Comparison of ENCODE assay signal across 8 mouse cellular contexts in genomic region chr17:71986456-71986855, GRCm38 (mm10).
DNase-seq lines count a peak whose midpoint lies in the region; ATAC-seq and TF ChIP-seq lines count a peak whose summit lies in the region.

No protein-coding gene starts in this region.

- H3K36me3 ChIP-seq in neural tube, embryonic 11.5 days (ENCODE audit: control insufficient read depth, insufficient read depth, low read length), result no peaks in the 10 kb centered on the region
- no peaks in the 10 kb centered on the region for H3K36me3 ChIP-seq in kidney, postnatal 0 days (ENCODE audit: insufficient read depth, low read length)
- no peaks in the 10 kb centered on the region for H3K36me3 ChIP-seq in limb, embryonic 10.5 days

- H3K27ac ChIP-seq in neural tube, embryonic 11.5 days (ENCODE audit: low read depth, low read length), result 0 out of 2 replicates have a peak overlapping the region, but pooled peaks have one; percentile 24
- no peak overlapping the region for H3K27ac ChIP-seq in kidney, postnatal 0 days
- no peak overlapping the region for H3K27ac ChIP-seq in limb, embryonic 10.5 days

- 0 out of 2 replicates have a peak, but pooled peaks have one; percentile 2 for TF ChIP-seq CTCF in kidney, postnatal 0 days (IDR thresholded peaks at IDR 0.05; ENCODE audit: low read depth)

- peak; percentile 29 for DNase-seq in adrenal gland, adult 2 months
- no peak for DNase-seq in adrenal gland, adult 18-20 months (ENCODE audit: low spot score in 2 of 2)
- DNase-seq in neural tube, embryonic 11.5 days (ENCODE audit: low spot score), result peak; percentile 27
- no peak for DNase-seq in neural tube, embryonic 10.5 days (ENCODE audit: extremely low spot score, low spot score)
- DNase-seq in kidney, postnatal 0 days (ENCODE audit: low spot score), result peak; percentile 86
- peak; percentile 41 to 55 for DNase-seq in thymus, postnatal 36 days
- DNase-seq in frontal cortex, postnatal 36 days (ENCODE audit: low spot score in 2 of 2), result no peak
- DNase-seq in limb, embryonic 10.5 days (ENCODE audit: low spot score), result no peak

- ATAC-seq in neural tube, embryonic 11.5 days (ENCODE audit: insufficient read depth, low FRiP score, low TSS enrichment), result no peak
- peak; percentile 62; the same call in 1 of the 2 replicates for ATAC-seq in kidney, postnatal 0 days (replicated peaks; ENCODE audit: low FRiP score, low read depth)

- peaks cover 9% of the 10 kb centered on the region for H3K4me1 ChIP-seq in neural tube, embryonic 11.5 days (ENCODE audit: control insufficient read depth, insufficient read depth, low read length)
- H3K4me1 ChIP-seq in kidney, postnatal 0 days (replicated peaks; ENCODE audit: insufficient read depth, low read length), result no peaks in the 10 kb centered on the region
- H3K4me1 ChIP-seq in limb, embryonic 10.5 days, result peaks cover 15% of the 10 kb centered on the region

- H3K4me2 ChIP-seq in neural tube, embryonic 11.5 days (ENCODE audit: low read depth), result no peak overlapping the region
- peak overlapping the region; percentile 36; the same call in 1 of the 2 replicates for H3K4me2 ChIP-seq in kidney, postnatal 0 days (ENCODE audit: low read length)

- H3K9ac ChIP-seq in neural tube, embryonic 11.5 days (ENCODE audit: low read length), result no peak overlapping the region
- H3K9ac ChIP-seq in kidney, postnatal 0 days (ENCODE audit: low read depth, low read length), result no peak overlapping the region

- H3K4me3 ChIP-seq in neural tube, embryonic 11.5 days (ENCODE audit: low read depth, low read length), result no peak overlapping the region
- no peak overlapping the region for H3K4me3 ChIP-seq in kidney, postnatal 0 days (replicated peaks; ENCODE audit: low read depth, low read length)
- no peak overlapping the region for H3K4me3 ChIP-seq in limb, embryonic 10.5 days

- H3K9me3 ChIP-seq in neural tube, embryonic 11.5 days (ENCODE audit: control insufficient read depth, low read length), result no peaks in the 10 kb centered on the region
- H3K9me3 ChIP-seq in kidney, postnatal 0 days (replicated peaks; ENCODE audit: low read length), result no peaks in the 10 kb centered on the region
- H3K9me3 ChIP-seq in limb, embryonic 10.5 days (replicated peaks), result no peaks in the 10 kb centered on the region

- 47% methylated on average over 9 of the region's 9 CpGs for WGBS in neural tube, embryonic 11.5 days
- 17% methylated on average over 9 of the region's 9 CpGs for WGBS in kidney, postnatal 0 days
- 50% methylated on average over 9 of the region's 9 CpGs for WGBS in limb, embryonic 10.5 days

- no peaks in the 10 kb centered on the region for H3K27me3 ChIP-seq in neural tube, embryonic 11.5 days (ENCODE audit: control insufficient read depth, insufficient read depth, low read length)
- no peaks in the 10 kb centered on the region for H3K27me3 ChIP-seq in kidney, postnatal 0 days (ENCODE audit: insufficient read depth, low read length)
- no peaks in the 10 kb centered on the region for H3K27me3 ChIP-seq in limb, embryonic 10.5 days (ENCODE audit: low read depth, poor library complexity, severe bottlenecking)

Comparison
In these comparisons a context has a peak if more than half of its experiments do, and no peak if none do; other contexts are left out.
1. DNase-seq: peak in adrenal gland, adult 2 months (single experiment), neural tube, embryonic 11.5 days (single experiment), kidney, postnatal 0 days (single experiment) and thymus, postnatal 36 days (2 of 2); none in adrenal gland, adult 18-20 months (0 of 2), neural tube, embryonic 10.5 days (single experiment), frontal cortex, postnatal 36 days (0 of 2) and limb, embryonic 10.5 days (single experiment).